Mouse (Mus musculus): ENCODE measurements around the gene Cxcl2.

DNA sequence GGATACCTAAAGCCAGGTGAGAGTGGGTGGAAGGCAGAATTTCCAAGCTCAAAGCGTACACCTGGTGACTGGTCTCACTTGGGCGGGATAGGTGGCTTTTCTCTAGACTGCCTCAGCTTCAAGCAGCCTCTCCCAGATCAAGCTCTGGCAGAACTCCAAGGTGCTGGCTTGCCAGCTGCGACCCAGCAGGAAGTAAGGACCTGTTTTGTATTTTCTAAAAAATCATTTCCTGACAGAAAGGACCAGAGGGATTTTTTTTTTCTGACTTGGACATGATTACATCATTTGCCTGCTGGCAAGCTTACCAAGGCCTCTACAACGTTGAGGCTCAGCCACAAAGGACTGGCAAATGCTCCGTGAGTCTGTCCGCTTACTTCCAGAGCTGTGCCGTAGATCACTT, 3.5 kb upstream of the Cxcl2 start:
- TF ChIP-seq CTCF (IDR thresholded peaks at IDR 0.05; ENCODE audit: control insufficient read depth, insufficient read depth, insufficient read length) (no peak), USF1 (IDR thresholded peaks at IDR 0.05; ENCODE audit: low read depth) (no peak), MYOG (IDR thresholded peaks at IDR 0.05; ENCODE audit: control insufficient read depth, extremely low read depth, insufficient read length) (no peak), MYOD1 (IDR thresholded peaks at IDR 0.05; ENCODE audit: control insufficient read depth, insufficient read length, low read depth) (no peak), CEBPB (IDR thresholded peaks at IDR 0.05; ENCODE audit: low read depth) (peak; percentile 25), FOSL1 (IDR thresholded peaks at IDR 0.05; ENCODE audit: insufficient read depth, low read length, poor library complexity, severe bottlenecking) (no peak), MAX (IDR thresholded peaks at IDR 0.05) (no peak)
